Mouse (Mus musculus) embryonic facial prominence, embryonic 14.5 days (tissue): ENCODE measurements around the gene Jrkl. TPM values are rescaled to one million over a fixed set of nuclear protein-coding genes. Genes with fewer than 3 reads are reported as not detected.

ENCODE experiments used
- ATAC-seq: fragments of 200-750 bp; cut with Nextera tagmentation; 2 replicates; pipeline ENCODE4 v1.8.0; 2017; ENCODE audit warnings: low read depth, moderate number of reproducible peaks, moderate TSS enrichment
- DNase-seq: peaks from one replicate; pipeline ENCODE4 v3.0.0-alpha.2; 2015; ENCODE audit warnings: low spot score
- H3K27ac ChIP-seq: fragments of 300-500 bp; sonication (generic); replicated peaks from 2 replicates; pipeline ENCODE4 v1.5.1; 2014; ENCODE audit warnings: low read depth, mild to moderate bottlenecking, low read length, moderate library complexity
- H3K27me3 ChIP-seq: fragments of 300-500 bp; sonication (generic); replicated peaks from 2 replicates; pipeline ENCODE4 v1.6.1; 2014; ENCODE audit warnings: low read length; ENCODE audit not compliant: control insufficient read depth, insufficient read depth
- H3K36me3 ChIP-seq: fragments of 300-500 bp; sonication (generic); 2 replicates; pipeline ENCODE4 v1.6.1; 2014; ENCODE audit warnings: low read length, mixed read lengths; ENCODE audit not compliant: control insufficient read depth, insufficient read depth
- H3K4me1 ChIP-seq: fragments of 300-500 bp; sonication (generic); 2 replicates; pipeline ENCODE4 v1.6.1; 2014; ENCODE audit warnings: antibody characterized with exemption, low read length; ENCODE audit not compliant: control insufficient read depth, insufficient read depth
- H3K4me2 ChIP-seq: fragments of 300-500 bp; sonication (generic); 2 replicates; pipeline ENCODE4 v1.6.1; 2014; ENCODE audit warnings: low read depth, mild to moderate bottlenecking, low read length, moderate library complexity, mixed read lengths
- H3K4me3 ChIP-seq: fragments of 300-500 bp; sonication (generic); 2 replicates; pipeline ENCODE4 v1.5.1; 2014; ENCODE audit warnings: low read depth, mild to moderate bottlenecking, low read length
- H3K9ac ChIP-seq: fragments of 300-500 bp; sonication (generic); 2 replicates; pipeline ENCODE4 v1.6.1; 2014; ENCODE audit warnings: low read depth, mild to moderate bottlenecking, low read length, moderate library complexity, mixed read lengths
- H3K9me3 ChIP-seq: fragments of 300-500 bp; sonication (generic); 2 replicates; pipeline ENCODE4 v1.6.1; 2016; ENCODE audit warnings: low read length; ENCODE audit not compliant: control insufficient read depth
- WGBS: fragments of 180-500 bp; shearing (Covaris S2); extraction: QIAGEN DNeasy Blood & Tissue Kit; methylation state at CpG from one replicate; pipeline ENCODE4 v1.1.7; 2014; 5-methylcytosine and 5-hydroxymethylcytosine counted together
- polyA plus RNA-seq: library from polyadenylated mRNA; unstranded; fragments of >200 nt; fragmentation: Nextera tagmentation; extraction: Ambion mirVana; gene quantifications from 2 replicates; pipeline ENCODE4 v1.2.1, GENCODE M21; 2014

Gene Jrkl
- polyA plus RNA-seq, 1 experiment from 2014 or later, result 9.6 TPM

DNA sequence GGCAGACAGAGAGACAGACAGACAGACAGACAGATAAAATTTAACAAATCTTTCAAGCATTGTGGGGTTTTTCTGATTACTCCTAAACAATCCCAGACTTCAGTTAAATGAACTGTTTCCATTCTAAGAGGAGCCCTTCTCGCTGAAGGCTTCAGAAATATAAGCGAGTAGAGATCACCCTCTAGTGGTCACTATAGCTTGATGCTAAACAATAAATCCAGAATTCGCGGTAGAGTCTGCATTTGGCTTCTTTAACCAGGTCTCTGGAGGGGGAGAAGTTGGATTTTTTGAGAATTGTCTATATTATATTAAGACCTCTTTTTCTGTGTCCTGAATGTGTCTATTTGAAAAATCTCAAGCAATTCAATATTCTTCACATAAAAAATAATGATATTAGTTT is 50.4 kb downstream of the Jrkl start:
- Histone ChIP-seq H3K27ac (no peak overlapping the region), H3K4me2 (no peak overlapping the region), H3K4me3 (no peak overlapping the region), H3K36me3 (no peaks in the 10 kb centered on the region), H3K4me1 (no peaks in the 10 kb centered on the region), H3K27me3 (no peaks in the 10 kb centered on the region), H3K9me3 (no peaks in the 10 kb centered on the region), H3K9ac (no peak overlapping the region)
- DNase-seq (peak; percentile 91), ATAC-seq (peak; percentile 75)
- WGBS, result 0% methylated on average over 4 of the region's 4 CpGs

DNA sequence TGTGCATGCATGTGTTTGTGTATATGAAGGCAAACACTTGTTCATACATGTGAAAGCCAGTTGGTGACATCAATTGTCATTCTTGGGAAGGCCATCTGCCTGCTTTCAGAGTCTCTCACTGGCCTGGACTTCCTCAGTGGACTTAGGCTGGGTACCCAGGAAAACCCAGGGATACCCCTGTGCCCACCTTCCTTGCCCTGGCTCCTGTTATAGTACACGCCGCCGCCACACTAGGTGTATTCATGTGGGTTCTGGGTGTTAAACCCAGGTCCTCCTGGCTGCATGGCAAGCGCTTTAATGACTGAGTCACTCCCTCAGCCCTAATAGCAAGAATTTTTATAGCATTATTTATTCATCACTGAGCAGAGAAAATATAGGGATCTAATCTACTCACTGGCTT is 51.0 kb downstream of the Jrkl start:
- Histone ChIP-seq H3K27me3 (no peaks in the 10 kb centered on the region), H3K27ac (no peak overlapping the region)
- 87% methylated on average over 4 of the region's 4 CpGs for WGBS

More for the DNA sequence above, 51.0 kb downstream of the Jrkl start:
- Histone ChIP-seq H3K4me1 (no peaks in the 10 kb centered on the region), H3K9me3 (no peaks in the 10 kb centered on the region), H3K36me3 (no peaks in the 10 kb centered on the region), H3K4me2 (no peak overlapping the region), H3K9ac (no peak overlapping the region), H3K4me3 (no peak overlapping the region)
- no peak for DNase-seq
- ATAC-seq, result no peak

Other genes with a start within 250 kb of the Jrkl start
- gene Ccdc82, start 1.1 kb upstream of the Jrkl start, polyA plus RNA-seq, result 7.7 and 10.5 TPM in 2 replicates
- gene Maml2, start 52.1 kb upstream of the Jrkl start, polyA plus RNA-seq, result 9.8 and 11.1 TPM in 2 replicates
- not detected in 2 replicates for gene Gm17571, start 200.9 kb upstream of the Jrkl start, polyA plus RNA-seq